Mouse (Mus musculus): ENCODE measurements around the gene Gabarap. TPM values are rescaled to one million over a fixed set of nuclear protein-coding genes. Genes with fewer than 3 reads are reported as not detected.

The Gabarap gene
- polyA plus RNA-seq, 1 experiment from 2014 or later, result 437 TPM

DNA sequence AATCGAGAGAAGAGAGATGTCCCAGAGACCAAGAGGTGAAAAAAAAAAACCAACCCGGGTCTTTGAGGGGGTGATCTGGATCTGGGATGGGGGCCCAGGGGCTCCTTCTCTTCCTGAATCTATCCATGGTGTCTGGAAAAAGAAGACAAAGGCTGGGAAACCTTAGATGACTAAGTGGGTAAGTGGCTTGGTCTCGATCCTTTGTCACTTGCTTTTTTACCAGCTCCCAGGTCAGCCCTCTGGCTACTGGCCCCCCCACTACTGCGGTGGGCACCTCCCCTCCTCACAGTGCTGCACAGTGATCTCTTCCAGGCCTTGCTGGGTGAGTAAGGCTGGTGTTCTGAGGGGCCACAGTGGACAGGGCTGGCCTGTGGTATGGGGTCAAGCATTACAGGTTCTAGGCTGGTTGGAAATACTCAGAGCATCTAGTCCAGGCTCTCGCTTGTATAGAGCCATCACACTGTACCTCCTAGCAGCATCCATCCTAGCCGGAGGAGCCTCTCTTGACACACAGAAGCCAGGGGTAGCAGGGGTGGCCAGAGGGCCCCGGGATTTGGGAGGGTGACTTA, 26.3 kb downstream of the Gabarap start:
- WGBS, result 44% methylated on average over 7 of the region's 7 CpGs
- ATAC-seq (ENCODE audit: low FRiP score, low TSS enrichment), result no peak

DNA sequence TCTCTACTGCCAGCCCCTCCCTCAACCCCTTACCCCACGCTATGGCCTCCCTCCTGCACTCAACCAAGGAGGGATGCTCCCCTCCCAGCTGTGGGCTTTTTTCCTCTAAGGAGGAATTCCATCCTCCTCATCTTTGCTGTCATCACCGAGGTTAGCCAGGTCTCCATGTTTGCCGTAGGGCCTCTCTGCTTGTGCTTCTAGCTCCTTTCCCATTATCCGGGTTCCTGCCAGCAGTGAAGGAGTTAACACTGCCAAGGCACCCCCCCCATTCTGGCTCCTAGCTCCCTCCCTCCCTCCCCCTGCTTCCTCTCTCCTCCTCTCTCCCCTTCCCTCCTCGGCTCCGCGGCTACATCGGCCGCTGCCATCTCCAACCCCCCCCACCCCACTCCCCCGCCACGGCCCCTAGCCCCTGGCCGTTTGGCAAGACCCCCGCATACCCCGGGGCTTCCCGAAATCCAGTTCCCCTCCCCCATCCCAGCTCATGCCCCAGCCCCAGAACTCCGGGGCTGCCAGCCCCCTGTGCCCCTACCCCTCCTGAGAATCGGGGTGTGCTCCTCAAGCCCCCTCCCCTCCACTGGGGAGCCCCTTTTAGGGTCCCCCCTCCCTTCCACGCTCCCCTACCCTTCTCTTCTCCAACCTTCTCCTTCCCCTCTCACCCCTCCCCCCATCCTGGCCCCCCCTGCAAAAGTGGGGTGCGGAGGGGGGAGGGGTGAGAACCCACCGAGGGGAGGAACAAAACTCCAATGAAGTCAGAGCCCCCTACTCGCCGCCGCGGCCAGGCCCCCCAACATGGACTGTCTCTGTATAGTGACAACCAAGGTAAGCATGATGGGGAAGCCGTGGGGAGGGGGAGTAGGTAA, 27.4 kb downstream of the Gabarap start:
- peak overlapping the region; percentile 88 for H3K27ac ChIP-seq (ENCODE audit: low read length)
- under 1% methylated on average over 22 of the region's 25 CpGs for WGBS
- H3K4me3 ChIP-seq (ENCODE audit: low read length), result peak overlapping the region; percentile 74
- H3K4me2 ChIP-seq (replicated peaks; ENCODE audit: low read depth, low read length), result peak overlapping the region; percentile 94
- H3K9ac ChIP-seq (replicated peaks; ENCODE audit: low read length), result peak overlapping the region; percentile 85
- no peaks in the 10 kb centered on the region for H3K27me3 ChIP-seq (ENCODE audit: insufficient read depth, low read length)
- no peaks in the 10 kb centered on the region for H3K9me3 ChIP-seq (ENCODE audit: low read length)
- peaks cover 3% of the 10 kb centered on the region; the same call in 1 of the 2 replicates for H3K36me3 ChIP-seq (ENCODE audit: insufficient read depth, low read length)
- no peak for ATAC-seq (ENCODE audit: low FRiP score, low TSS enrichment)
- peaks cover 56% of the 10 kb centered on the region for H3K4me1 ChIP-seq (ENCODE audit: insufficient read depth, low read length)

More for the DNA sequence above, 26.3 kb downstream of the Gabarap start:
- H3K9me3 ChIP-seq (ENCODE audit: low read length), result no peaks in the 10 kb centered on the region
- H3K4me2 ChIP-seq (replicated peaks; ENCODE audit: low read depth, low read length), result peak overlapping the region; percentile 94
- H3K4me1 ChIP-seq (ENCODE audit: insufficient read depth, low read length), result peaks cover 53% of the 10 kb centered on the region
- H3K4me3 ChIP-seq (ENCODE audit: low read length), result no peak overlapping the region; the same call in 1 of the 2 replicates
- peak overlapping the region; percentile 85 for H3K9ac ChIP-seq (replicated peaks; ENCODE audit: low read length)
- peaks cover 14% of the 10 kb centered on the region for H3K36me3 ChIP-seq (ENCODE audit: insufficient read depth, low read length)
- no peaks in the 10 kb centered on the region for H3K27me3 ChIP-seq (ENCODE audit: insufficient read depth, low read length)
- H3K27ac ChIP-seq (ENCODE audit: low read length), result peak overlapping the region; percentile 78; the same call in 1 of the 2 replicates

DNA sequence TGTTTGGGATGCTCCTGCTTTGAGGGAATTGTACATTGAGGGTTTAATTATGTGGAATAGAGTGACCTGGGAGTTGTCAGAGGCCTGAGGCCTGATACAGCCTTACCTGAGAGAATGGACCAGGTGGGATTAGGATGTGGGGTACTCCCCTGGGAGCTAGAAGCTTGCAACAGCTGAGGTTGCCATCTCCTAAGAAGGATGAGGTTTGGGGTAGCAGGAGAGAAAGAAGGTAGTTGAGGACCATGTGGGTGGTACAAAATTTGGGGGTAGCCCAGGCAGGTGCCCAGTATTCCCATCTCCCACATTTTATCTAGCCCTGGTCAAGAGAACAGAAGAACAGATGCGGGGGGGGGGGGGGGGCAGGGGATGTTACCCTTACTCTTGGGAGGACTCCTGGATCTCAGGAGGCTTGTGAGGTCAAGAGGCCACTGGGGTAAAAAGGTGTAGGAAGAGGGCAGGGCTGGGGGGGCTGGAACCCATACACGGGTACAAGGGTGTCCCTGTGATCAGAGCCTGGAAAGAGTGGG, 28.6 kb downstream of the Gabarap start:
- peak overlapping the region; percentile 85 for H3K9ac ChIP-seq (replicated peaks; ENCODE audit: low read length)
- 0% methylated on average over 1 of the region's 2 CpGs for WGBS
- H3K9me3 ChIP-seq (ENCODE audit: low read length), result no peaks in the 10 kb centered on the region
- peaks cover 58% of the 10 kb centered on the region for H3K4me1 ChIP-seq (ENCODE audit: insufficient read depth, low read length)
- H3K4me3 ChIP-seq (ENCODE audit: low read length), result peak overlapping the region; percentile 74
- H3K27ac ChIP-seq (ENCODE audit: low read length), result peak overlapping the region; percentile 88
- no peaks in the 10 kb centered on the region for H3K27me3 ChIP-seq (ENCODE audit: insufficient read depth, low read length)
- no peaks in the 10 kb centered on the region for H3K36me3 ChIP-seq (ENCODE audit: insufficient read depth, low read length)
- no peak for ATAC-seq (ENCODE audit: low FRiP score, low TSS enrichment)
- H3K4me2 ChIP-seq (replicated peaks; ENCODE audit: low read depth, low read length), result peak overlapping the region; percentile 94

DNA sequence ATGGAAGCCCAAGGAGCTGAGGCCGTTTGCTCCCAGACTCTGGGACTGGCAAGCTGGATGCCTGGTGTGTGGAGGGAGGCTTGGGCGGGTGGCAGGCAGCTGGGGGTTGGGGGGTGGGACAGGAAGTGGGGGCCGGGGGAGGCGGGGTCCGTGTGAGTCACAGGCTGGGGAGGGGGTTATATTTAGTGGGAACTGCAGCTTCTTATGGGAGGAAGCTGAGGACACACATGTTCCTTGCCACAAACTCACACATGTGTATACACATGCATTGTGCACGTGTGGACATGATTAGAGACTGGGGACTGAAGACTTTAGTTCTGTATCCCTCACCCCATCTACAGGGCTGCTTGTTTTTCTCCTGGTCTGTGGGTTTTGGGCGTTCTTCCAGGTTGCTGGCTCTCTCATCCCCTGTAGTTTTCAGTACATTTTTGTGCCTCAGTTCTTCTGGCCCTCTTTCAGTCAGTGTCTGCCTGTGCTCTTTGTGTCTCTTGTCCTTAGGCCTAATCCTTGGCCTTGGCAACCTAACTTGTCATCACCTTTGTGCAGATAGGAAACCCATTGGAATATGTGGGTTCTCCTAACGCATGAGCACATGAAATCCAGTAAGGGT, 29.2 kb downstream of the Gabarap start:
- H3K27me3 ChIP-seq (ENCODE audit: insufficient read depth, low read length), result no peaks in the 10 kb centered on the region
- peak overlapping the region; percentile 94 for H3K4me2 ChIP-seq (replicated peaks; ENCODE audit: low read depth, low read length)
- WGBS, result 21% methylated on average over 8 of the region's 8 CpGs
- no peaks in the 10 kb centered on the region for H3K36me3 ChIP-seq (ENCODE audit: insufficient read depth, low read length)
- peak overlapping the region; percentile 88 for H3K27ac ChIP-seq (ENCODE audit: low read length)
- H3K9me3 ChIP-seq (ENCODE audit: low read length), result no peaks in the 10 kb centered on the region
- peak overlapping the region; percentile 74 for H3K4me3 ChIP-seq (ENCODE audit: low read length)
- H3K9ac ChIP-seq (replicated peaks; ENCODE audit: low read length), result peak overlapping the region; percentile 85
- no peak for ATAC-seq (ENCODE audit: low FRiP score, low TSS enrichment)
- H3K4me1 ChIP-seq (ENCODE audit: insufficient read depth, low read length), result peaks cover 53% of the 10 kb centered on the region

DNA sequence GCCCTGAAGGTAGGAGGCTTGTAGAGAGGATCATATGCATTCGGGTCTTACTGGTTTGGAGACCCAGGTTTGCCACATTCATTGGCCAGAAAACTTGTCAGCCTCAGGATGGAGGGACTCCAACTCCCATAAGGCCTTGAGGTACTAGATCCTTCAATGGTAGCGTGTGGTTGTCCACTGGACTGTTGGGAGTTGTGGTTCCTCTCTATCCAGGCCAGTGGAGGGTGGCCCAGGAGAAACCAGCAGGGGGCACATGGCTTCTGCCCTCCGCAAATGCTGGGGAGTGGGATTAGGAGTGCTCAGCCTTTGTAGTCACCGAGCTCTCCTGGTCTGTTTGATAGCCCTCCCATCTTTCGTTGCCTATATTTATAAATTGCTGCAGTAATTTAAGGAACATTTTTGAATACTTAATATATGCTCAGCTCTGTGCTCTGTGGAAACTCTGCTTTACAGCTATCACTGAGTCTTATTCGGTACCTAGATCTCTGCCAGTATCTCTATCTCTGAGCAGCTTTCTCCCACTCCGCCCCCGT, 29.9 kb downstream of the Gabarap start:
- ATAC-seq (ENCODE audit: low FRiP score, low TSS enrichment), result peak; percentile 89
- under 1% methylated on average over 8 of the region's 8 CpGs for WGBS
- Histone ChIP-seq H3K36me3 (ENCODE audit: insufficient read depth, low read length) (no peaks in the 10 kb centered on the region), H3K27ac (ENCODE audit: low read length) (peak overlapping the region; percentile 88), H3K4me3 (ENCODE audit: low read length) (peak overlapping the region; percentile 74), H3K9me3 (ENCODE audit: low read length) (no peaks in the 10 kb centered on the region), H3K9ac (replicated peaks; ENCODE audit: low read length) (peak overlapping the region; percentile 27; the same call in 1 of the 2 replicates), H3K27me3 (ENCODE audit: insufficient read depth, low read length) (no peaks in the 10 kb centered on the region), H3K4me2 (replicated peaks; ENCODE audit: low read depth, low read length) (peak overlapping the region; percentile 94), H3K4me1 (ENCODE audit: insufficient read depth, low read length) (peaks cover 52% of the 10 kb centered on the region)

DNA sequence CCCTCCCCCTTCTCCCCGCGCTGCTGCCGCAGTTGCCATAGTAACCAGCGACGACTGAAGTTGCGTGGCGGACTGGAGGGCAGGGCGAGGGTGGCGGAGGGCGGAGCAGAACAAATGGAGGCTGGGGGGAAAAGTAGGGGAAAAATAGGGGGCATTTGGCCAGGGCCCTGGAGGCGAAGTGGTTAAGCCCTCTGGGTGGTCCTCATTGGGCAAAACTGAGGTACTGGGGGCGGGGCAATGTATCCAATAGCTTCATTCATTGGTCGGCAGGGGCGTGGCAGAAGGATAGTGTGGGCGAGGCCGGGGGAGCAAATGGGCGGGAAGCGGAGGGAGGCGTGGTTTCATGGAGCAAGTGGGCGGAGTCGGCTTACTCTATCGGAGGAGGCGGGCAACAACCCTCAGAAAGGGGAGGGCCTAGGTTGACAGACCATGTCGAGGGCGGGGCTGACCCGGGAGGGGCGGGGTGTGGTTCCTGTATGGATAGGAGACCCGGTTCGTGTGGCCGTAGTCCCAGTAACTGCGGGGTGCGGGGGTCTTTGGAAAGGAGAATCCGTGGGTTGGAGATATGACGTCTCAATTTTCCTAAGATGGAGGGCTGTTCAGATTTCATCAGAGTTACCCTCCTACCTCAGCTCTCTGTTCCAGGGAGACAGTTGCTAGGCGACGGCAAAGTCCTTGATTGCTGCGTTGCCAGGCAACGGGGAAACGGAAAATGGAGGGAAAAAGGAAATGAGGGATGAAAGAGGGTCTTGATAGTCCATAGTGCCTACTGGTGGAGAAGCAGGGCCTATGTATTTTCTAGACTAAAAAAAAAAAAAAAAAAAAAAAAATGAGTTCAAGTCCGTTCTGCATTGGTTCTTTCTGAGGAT, 30.6 kb downstream of the Gabarap start:
- WGBS, result 2% methylated on average over 40 of the region's 40 CpGs
- no peaks in the 10 kb centered on the region for H3K27me3 ChIP-seq (ENCODE audit: insufficient read depth, low read length)
- peak overlapping the region; percentile 27; the same call in 1 of the 2 replicates for H3K9ac ChIP-seq (replicated peaks; ENCODE audit: low read length)
- peak overlapping the region; percentile 94 for H3K4me2 ChIP-seq (replicated peaks; ENCODE audit: low read depth, low read length)
- peak overlapping the region; percentile 74 for H3K4me3 ChIP-seq (ENCODE audit: low read length)
- peak overlapping the region; percentile 78 for H3K27ac ChIP-seq (ENCODE audit: low read length)
- H3K9me3 ChIP-seq (ENCODE audit: low read length), result no peaks in the 10 kb centered on the region
- H3K4me1 ChIP-seq (ENCODE audit: insufficient read depth, low read length), result peaks cover 59% of the 10 kb centered on the region
- peak; percentile 67 for ATAC-seq (ENCODE audit: low FRiP score, low TSS enrichment)
- no peaks in the 10 kb centered on the region for H3K36me3 ChIP-seq (ENCODE audit: insufficient read depth, low read length)

DNA sequence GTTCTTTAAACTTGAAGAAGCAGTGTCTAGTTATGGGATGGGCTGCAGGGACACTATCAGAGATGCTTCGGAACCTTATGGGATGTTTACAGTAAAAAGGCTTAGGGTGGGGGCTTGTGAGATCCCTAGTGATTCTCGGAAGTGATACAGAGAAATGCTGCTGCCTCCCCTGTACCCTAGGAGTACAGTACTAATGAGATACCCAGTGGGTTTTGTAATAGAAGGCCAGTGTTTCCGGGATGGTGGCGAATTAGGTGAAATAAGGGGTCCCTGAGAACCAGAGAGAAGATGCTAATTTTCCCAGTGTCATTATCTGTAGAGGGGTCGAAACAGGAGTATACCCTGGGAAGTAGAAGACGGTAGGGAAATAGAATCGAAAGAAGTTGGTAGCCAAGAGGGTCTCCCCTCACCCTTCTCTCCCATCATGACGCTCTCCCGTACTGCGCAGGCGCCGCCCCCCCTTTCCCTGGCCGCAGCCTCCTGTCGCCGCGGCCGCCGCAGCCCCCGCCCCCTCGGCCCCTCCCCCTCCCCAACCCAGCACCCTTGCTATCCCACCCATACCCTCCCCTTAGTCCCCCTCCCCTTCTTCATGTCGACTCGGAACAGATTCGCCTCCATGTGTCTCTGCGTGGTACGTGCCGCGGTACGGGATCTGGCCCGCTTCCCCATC, 32.7 kb downstream of the Gabarap start:
- WGBS, result 14% methylated on average over 9 of the region's 29 CpGs
- no peaks in the 10 kb centered on the region for H3K36me3 ChIP-seq (ENCODE audit: insufficient read depth, low read length)
- H3K4me2 ChIP-seq (replicated peaks; ENCODE audit: low read depth, low read length), result peak overlapping the region; percentile 61
- no peak overlapping the region for H3K27ac ChIP-seq (ENCODE audit: low read length)
- H3K4me3 ChIP-seq (ENCODE audit: low read length), result peak overlapping the region; percentile 36
- peaks cover 63% of the 10 kb centered on the region for H3K4me1 ChIP-seq (ENCODE audit: insufficient read depth, low read length)
- H3K9me3 ChIP-seq (ENCODE audit: low read length), result no peaks in the 10 kb centered on the region
- ATAC-seq (ENCODE audit: low FRiP score, low TSS enrichment), result no peak
- H3K9ac ChIP-seq (replicated peaks; ENCODE audit: low read length), result peak overlapping the region; percentile 55
- H3K27me3 ChIP-seq (ENCODE audit: insufficient read depth, low read length), result no peaks in the 10 kb centered on the region

DNA sequence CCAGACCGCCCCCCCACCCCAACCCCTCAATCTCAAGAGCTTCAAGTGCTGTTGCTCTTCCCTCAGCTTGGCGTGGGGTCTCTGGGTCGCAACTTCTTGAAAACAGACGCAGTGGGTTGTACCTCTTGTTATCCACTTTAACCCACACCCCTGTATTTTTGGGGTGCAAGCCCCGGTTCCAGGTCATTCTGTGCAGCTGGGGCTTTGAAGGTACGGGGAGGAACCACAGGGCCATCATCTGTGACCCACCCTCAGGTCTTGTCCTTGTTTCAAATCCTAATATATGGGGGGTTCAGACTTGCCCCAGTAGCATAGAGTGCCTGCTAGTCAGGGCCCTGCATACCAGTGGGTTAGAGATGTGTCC, 33.2 kb downstream of the Gabarap start:
- no peaks in the 10 kb centered on the region for H3K9me3 ChIP-seq (ENCODE audit: low read length)
- 19% methylated on average over 5 of the region's 6 CpGs for WGBS
- H3K4me2 ChIP-seq (replicated peaks; ENCODE audit: low read depth, low read length), result peak overlapping the region; percentile 61
- peaks cover 63% of the 10 kb centered on the region for H3K4me1 ChIP-seq (ENCODE audit: insufficient read depth, low read length)
- H3K4me3 ChIP-seq (ENCODE audit: low read length), result peak overlapping the region; percentile 36
- H3K27ac ChIP-seq (ENCODE audit: low read length), result no peak overlapping the region
- ATAC-seq (ENCODE audit: low FRiP score, low TSS enrichment), result no peak
- H3K27me3 ChIP-seq (ENCODE audit: insufficient read depth, low read length), result no peaks in the 10 kb centered on the region
- peak overlapping the region; percentile 55 for H3K9ac ChIP-seq (replicated peaks; ENCODE audit: low read length)
- no peaks in the 10 kb centered on the region for H3K36me3 ChIP-seq (ENCODE audit: insufficient read depth, low read length)

Measured in kidney, embryonic 16.5 days (tissue).